Mouse (Mus musculus) kidney, adult 2 months (tissue): ENCODE measurements at regions not wholly inside any gene's neighbourhood (a gene's known extent, or its start where the extent isn't known, plus 50 kb on each side); places are given as distances from the start of the nearest gene placed in this dataset.

Source experiments
- CTCF ChIP-seq: fragments of 200-500 bp; conservative IDR thresholded peaks from 2 replicates; pipeline ENCODE4 v1.5.1; 2011; ENCODE audit warnings: low read depth, mild to moderate bottlenecking, control low read depth, low read length, moderate library complexity, mixed read lengths; ENCODE audit not compliant: insufficient read depth, insufficient read length
- POLR2A ChIP-seq: fragments of 200-500 bp; IDR thresholded peaks from one replicate; pipeline ENCODE4 v1.6.1; 2011; ENCODE audit warnings: low read depth, low read length, control low read depth

GRCm38 (mm10) chr7:95901524-95901923 is 269.5 kb upstream of the Tenm4 start:
- TF ChIP-seq CTCF: no peak
- no peak for TF ChIP-seq POLR2A
